Mouse (Mus musculus): ENCODE results near the gene Eps8l1.

The Eps8l1 gene

GRCm38 (mm10) chr7:4478021-4478795, 17.7 kb downstream of the Eps8l1 start:
- peak in 1 of 2 experiments; percentile 60 for DNase-seq (ENCODE audit: low spot score in 2 of 2)

DNA sequence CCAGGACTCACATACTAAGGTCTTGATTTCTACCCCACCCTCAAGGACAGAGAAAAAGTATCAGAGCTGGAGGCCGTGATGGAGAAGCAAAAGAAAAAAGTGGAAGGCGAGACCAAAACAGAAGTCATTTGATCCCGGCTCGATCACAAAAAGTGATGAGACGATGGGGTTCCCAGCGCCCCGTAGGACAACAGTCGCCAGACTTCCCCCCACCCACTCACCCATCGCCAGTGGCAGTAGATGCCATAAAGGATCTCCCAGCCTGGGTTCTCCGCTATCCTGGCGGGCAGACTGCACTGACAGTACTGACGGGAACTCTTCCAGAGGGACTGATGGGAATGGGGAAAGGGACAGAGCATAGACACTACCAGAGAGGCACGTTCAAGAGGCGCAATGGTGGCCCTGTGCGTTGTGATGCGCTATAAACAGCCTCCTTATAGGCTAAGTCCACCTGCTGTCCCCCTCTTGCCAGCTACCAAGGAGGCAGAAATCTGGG, 18.4 kb downstream of the Eps8l1 start:
- DNase-seq (ENCODE audit: low spot score in 2 of 2), result no peak

DNA sequence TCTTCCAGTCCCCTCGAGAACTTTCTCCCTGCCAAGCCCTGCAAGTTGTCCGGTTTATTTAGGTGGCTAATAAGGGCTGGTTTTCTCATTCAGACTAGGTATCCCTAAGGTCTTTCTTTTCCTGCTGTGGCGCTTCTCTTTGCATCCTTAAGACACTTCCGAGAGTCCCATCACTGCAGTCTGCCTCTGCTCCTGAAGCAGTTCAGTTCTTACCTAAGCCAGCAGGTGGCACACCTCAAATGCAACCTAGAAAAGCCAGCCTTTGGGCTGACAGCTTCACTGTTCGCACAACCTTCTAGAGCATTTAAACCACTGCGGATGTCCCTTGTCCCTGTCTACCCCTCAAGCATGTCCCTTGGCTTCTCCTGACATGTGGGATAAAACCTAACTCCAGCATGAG, 19.2 kb downstream of the Eps8l1 start:
- no peak for DNase-seq (ENCODE audit: low spot score in 2 of 2)

GRCm38 (mm10) chr7:4482281-4482680, 21.8 kb downstream of the Eps8l1 start:
- DNase-seq (ENCODE audit: low spot score in 2 of 2), result no peak

DNA sequence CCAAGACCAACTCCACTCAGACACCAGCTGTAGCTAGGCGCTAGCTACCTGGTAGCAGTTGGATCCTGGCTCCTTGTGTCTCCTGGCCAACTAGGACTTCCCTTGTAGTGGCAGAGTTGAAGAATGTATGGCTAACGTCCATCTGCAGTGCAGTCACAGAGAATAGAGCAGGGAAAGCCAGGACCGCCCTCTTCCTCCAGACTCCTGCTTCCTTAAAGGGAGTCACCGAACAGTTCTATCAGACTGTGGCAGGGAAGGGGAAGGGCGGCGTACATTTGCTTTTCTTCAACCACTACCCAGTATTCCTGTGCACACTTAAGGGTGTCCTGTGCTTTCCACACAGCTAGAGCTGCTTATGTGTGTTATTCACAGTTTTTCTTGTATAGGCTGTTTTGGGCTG, 30.8 kb downstream of the Eps8l1 start:
- no peak for DNase-seq (ENCODE audit: low spot score in 2 of 2)

DNA sequence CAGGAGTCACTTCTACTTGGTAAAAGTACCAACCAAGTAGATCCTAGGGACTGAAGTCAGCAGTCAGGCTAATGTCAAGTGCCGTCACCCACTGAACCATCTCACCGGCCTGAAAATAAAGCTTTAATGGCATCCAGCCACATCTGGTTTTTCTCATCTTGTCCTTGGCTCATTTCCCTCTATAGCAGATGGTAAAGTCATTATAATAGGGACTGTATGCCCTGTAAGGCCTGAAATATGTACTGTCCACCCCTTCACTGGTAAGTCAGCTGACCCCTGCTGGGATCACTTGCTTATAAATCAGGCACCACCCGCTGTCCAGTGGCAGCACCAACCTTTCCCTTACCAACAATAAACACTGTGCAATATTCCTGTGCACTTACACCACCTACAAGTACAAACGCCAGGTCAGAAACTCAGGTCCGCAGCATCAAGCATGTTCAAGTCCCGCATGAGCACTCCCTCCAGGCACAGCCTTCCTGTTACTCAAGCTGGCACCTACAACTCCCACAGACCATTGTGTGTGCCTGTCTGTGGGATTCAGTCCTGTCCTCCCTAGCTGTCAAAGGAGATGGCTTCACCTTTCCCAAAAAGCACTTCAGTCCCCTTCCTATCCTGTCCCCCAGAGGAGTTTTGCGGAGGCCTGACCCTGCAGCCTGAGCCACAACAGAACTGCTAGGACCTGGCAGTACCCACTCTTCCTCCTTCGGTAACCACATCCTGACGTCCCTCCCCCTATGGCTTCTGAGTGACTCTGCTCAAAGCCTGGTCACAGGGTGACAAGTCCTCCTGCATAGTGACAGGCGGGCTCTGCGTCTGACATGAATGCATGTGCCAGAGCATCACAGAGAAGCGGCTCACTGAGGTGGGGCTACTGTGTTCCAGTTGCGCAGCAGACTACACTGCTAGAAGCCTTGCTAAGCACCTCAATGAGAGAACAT, 32.1 kb downstream of the Eps8l1 start:
- no peak for DNase-seq (ENCODE audit: low spot score in 2 of 2)

GRCm38 (mm10) chr7:4493991-4494390, 33.5 kb downstream of the Eps8l1 start:
- DNase-seq (ENCODE audit: low spot score in 2 of 2), result no peak

- no peak for DNase-seq (ENCODE audit: low spot score in 2 of 2)
Observed at GRCm38 (mm10) chr7:4496468-4496867, 36.0 kb downstream of the Eps8l1 start.

DNA sequence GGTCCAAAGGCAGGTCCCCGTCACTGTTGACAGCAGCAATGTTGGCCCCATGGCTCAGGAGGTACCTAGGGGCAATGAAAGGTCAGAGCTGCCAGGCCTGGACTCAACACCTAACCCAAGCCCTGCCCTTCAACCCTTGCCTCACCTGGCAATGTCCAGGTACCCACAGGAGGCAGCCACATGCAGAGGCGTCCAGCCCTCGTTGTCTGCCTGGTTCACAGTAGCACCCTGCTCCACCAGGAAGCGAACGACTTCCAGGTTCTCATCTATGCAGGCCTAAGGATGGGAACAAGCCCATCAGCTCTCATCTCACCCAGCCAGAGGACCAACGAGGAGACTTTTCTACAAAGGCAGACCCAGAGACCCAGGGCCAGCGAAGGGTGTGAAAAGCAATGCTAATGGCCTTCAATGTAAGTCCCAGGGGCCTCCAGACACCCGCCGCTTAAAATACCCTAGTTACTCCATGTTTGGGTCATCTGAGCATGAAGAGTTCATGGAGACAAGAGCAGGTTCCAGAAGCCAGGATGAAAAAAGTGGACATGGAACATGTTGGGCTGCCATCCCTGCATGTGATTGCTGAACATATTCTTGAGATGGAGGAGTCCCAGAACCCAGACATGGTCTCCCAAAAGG, 36.9 kb downstream of the Eps8l1 start:
- no peak for DNase-seq (ENCODE audit: low spot score in 2 of 2)

GRCm38 (mm10) chr7:4498251-4498650, 37.8 kb downstream of the Eps8l1 start:
- no peak for DNase-seq (ENCODE audit: low spot score in 2 of 2)

DNA sequence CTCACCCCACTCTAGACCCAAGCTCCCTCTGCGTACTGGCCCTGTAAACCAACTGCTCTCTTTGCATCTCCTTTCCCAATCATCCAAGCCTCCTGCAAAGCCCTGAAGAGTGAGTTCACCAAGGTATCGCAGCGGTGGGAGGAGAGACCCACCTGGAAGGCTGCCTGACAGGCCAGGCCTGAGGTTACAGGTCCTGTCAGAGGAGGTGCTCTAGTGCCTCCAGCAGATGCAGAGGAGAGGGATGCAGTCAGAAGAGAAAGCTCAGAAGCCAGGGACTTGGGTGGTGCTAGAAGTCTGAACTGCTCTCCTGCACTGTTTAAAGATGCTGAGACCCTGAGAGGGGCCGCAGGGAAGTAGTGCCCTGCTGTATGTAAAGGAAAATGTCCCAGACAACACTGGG, 38.6 kb downstream of the Eps8l1 start:
- no peak for DNase-seq (ENCODE audit: low spot score in 2 of 2)

- peak in 1 of 2 experiments; percentile 56 for DNase-seq (ENCODE audit: low spot score in 2 of 2)
Observed at GRCm38 (mm10) chr7:4500892-4501471, 40.5 kb downstream of the Eps8l1 start.

- peak; percentile 89 to 95 for DNase-seq (ENCODE audit: low spot score in 2 of 2)
Observed at GRCm38 (mm10) chr7:4501558-4502397, 41.3 kb downstream of the Eps8l1 start, which contains the start of gene Ppp1r12c. TSS of gene Ppp1r12c (minus strand) at chr7:4501680.

DNA sequence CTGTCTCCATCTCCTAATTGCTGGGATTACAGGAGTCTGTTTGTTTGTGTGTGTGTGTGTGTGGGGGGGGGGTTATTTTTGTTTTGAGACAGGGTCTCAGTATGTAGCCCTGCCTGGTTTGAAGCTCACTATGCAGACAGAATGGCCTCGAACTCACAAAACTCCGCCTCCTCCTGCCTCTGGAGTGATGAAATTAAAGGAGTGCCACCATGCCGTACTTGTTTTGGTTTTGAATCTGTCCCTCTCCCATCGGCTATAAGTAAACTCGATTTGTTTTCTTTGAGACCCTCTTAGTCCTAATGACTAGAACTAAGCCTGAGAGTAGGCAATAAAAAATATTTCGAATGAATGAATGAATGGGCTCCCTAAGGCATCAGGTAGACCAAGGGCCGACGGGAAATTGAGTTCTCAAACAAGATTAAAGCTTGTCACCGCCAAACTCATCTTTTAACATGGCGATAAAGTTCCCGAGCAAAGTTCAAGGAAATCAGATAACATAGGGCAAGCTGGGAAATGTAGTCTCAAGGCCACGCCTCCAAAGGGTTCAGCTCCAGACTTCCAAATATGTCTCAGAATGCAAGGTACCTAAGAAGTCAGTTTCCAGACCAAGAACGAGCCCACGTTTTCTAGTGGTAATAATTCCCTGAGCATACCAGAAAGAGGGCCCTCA, 42.1 kb downstream of the Eps8l1 start:
- DNase-seq (ENCODE audit: low spot score in 2 of 2), result peak in 1 of 2 experiments; percentile 37

DNA sequence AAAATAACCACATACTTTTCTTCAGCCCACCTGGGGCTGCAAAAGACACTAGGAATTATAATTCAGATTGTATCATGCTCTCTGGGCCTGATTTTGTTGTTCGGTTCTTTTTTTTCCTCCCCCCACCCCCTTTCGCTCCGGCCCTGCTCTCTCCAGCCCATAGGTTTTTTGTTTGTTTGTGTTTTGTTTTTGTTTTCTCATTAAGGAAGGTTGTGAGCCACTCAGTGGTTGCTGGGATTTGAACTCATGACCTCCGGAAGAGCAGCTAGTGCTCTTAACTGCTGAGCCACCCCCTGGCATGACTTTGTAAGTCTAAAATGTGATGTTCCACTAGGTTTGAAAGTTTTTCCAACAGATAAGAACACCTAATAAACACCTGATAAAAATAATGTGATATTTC, 42.6 kb downstream of the Eps8l1 start:
- no peak for DNase-seq (ENCODE audit: low spot score in 2 of 2)

DNA sequence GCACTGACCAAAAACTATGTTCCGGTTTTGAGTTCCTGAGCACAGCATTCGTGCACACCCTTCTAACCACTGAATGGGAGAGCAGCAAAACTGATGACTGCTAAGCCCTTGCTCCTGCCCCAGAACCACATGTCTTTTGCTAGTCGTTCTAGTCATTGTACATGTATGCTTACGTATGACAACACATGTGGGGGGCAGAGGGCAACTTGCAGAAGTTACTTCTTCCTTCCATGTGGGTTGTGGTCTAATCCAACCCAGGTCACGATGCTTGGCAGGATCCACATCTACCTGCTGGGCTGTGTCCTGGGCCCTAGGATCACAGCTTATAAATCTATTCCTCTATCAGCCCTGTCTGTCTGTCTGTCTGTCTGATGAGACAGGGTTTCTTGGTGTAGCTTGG, 43.4 kb downstream of the Eps8l1 start:
- no peak for DNase-seq (ENCODE audit: low spot score in 2 of 2)

DNA sequence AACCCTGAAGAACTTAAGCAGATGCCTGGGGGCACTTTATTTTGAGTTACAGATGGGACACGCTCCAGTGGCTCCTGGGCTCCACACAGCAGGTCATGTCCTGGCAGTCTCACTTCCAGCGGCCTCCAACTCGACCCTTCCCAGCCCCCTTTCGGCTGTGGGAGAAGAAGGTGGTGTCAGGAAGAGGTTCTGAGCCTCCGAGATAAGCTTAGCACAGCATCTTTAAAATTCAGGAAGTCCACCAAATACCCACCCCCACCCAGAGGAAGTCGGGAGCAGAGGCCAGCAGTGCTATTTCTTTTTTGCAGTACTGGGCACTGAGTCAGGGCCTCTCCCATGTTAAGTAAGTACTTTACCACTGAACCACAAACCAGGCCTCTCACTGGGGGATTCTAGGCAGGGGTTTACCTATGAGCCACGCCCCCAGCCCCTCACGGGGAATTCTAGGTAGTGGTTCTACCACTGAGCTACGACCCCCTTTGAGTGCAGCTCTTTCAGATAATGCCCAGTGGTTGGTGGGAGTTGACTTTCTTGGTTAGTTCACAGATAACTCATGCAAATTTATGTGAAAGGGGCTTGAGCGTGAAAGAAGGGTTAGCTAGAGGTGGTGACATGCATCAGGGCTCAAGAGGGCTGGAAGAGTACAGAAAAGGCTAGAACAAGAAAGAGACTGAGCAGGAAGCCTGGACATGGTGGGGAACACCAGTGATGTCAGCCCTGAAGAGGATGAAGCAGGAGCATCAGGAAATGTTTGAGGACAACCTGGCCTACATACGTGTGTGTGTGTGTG, 44.4 kb downstream of the Eps8l1 start:
- no peak for DNase-seq (ENCODE audit: low spot score in 2 of 2)

- DNase-seq (ENCODE audit: low spot score in 2 of 2), result no peak
Observed at GRCm38 (mm10) chr7:4507220-4507619, 46.7 kb downstream of the Eps8l1 start.

- DNase-seq (ENCODE audit: low spot score in 2 of 2), result no peak
Observed at GRCm38 (mm10) chr7:4508062-4508738, 47.7 kb downstream of the Eps8l1 start.
